Mouse (Mus musculus) ovary, postnatal 14 days (tissue): ENCODE data around the gene Sfswap.
A peak's percentile ranks its signal among the peaks of the same experiment; 100 is the strongest.

Source experiments
- DNase-seq: peaks from one replicate; pipeline ENCODE4 v3.0.0; 2022; ENCODE audit warnings: low spot score

Gene Sfswap

DNA sequence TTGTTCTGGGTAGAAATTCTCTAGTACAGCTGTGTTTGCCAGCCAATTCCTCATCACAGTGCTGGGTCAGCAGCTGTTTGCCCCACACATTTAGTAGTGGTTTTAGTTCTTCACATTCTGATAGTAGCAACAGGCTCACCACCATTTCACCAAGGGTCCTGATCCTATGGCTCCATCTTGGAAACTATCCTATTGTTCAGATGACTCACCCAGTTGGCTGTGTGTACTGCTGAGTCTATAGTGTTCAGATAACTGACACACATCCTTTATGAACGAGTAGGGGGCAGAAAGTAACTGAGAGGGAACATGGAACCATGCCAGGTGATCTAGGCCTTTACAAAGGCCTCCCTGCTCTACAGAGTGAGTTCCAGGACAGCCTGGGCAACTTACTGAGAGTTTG is 28.6 kb downstream of the Sfswap start:
- DNase-seq = no peak

DNA sequence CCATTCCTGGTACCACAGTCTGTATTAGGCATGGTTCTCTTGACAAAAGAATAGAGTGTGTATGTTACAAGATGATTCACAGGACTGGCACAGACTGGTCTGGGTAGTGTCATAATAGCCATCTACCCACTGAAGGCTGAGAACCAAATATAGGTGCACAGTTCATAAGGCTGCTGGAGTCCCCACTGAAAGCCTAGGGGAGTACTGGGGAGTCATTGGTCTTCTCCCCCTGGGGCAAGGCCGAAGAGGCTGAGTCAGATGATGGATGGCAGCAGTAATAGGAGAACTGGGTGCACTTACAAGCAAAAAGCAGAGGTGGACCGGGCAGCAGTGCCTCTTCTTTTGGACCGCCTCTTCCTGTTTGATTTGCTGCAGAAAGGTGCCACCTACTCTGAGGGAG is 32.7 kb downstream of the Sfswap start:
- DNase-seq = no peak

DNA sequence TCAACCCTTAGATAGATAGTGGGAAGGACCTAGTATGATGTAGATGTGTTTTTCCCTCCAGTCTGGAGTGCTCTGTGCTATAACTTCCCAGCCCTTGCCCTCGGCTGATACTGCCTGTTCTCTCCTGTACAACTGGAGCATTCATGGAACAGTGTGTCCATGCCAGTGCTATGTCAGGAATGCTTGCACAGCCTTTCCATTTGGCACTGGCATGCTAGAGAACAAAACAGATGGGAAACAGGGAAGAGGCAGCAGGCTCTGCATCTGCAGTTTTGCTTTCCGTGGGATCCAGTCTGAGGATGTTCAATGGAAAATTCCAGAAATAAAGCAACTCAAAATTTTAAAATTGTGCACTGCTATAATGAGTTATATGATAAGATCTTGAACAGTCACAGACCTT is 33.5 kb downstream of the Sfswap start:
- DNase-seq = no peak

DNA sequence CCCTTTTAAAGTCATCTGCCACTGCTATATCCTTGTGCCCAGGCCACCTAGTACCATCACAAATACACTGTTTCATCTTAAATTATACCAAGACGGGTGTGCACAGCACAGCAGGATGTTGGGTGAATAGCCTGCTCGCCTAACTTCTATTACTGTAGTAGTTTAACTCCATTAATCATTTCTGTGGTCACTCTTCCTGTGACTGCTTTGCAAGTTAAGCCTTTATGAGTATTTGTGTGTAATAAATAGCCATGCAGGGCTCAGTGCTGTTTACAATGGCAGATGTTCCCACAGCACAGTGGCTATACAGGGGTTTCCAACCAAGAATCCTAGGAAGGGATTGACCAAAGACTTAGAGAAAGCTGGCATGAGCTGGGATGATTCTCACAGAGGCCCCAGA is 34.0 kb downstream of the Sfswap start:
- DNase-seq = no peak

DNA sequence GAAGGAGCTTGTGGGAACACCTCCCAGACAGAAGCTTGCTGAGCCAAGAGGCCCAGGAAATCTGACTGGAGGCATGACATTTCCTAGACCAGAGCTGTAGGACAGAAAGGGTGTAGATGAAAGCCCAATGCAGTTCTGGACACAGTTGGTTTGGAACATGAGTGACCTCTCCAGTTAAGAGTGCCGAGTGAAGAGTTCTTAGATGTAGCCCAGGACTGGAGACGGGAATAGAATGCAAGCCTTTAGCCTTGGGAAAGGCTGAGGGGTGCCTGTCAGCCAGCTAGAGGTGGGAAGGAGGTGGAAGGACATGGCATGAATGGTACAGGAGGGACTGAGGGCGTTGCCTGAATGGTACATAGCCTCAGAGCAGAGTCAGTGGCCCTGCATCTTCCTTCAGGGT is 34.4 kb downstream of the Sfswap start:
- DNase-seq = no peak

DNA sequence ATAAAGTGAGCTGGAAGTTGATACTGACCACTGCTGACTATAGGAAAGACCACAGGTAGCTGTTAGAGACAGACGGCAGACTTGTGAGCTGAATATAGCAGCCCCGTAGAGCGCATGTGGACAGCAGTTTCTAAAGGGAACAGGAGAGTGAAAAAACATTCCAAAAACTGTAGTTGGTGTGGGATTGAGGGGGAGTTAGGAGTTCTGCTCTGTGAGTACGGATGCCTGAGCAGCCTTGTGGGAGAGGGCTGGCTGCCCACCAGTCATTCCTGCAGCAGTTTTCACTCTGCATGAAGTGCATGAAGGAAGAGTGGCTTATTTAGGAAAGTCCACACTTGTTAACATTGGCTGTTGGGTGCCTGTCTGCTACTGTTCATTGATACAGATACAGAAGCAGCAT is 37.8 kb downstream of the Sfswap start:
- no peak for DNase-seq

DNA sequence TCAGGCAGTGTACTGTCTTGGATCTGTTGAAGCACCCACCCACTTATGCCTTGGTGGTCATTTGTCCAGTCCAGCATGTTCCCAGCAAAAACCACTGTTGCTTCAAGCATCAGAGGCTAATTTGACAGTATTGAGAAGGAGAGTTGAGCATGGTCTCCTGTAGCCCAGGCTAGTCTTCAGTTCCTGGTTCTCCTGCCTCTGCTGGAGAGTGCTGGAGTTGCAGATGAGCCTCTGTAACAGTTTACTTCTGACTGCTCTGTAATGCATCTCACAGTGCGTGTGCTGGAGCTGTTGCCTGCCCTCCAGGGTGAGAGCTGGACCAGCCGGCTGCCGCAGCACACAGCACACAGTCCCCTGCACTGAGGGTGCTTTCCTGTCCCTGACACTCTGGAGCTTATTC is 41.2 kb downstream of the Sfswap start:
- no peak for DNase-seq

DNA sequence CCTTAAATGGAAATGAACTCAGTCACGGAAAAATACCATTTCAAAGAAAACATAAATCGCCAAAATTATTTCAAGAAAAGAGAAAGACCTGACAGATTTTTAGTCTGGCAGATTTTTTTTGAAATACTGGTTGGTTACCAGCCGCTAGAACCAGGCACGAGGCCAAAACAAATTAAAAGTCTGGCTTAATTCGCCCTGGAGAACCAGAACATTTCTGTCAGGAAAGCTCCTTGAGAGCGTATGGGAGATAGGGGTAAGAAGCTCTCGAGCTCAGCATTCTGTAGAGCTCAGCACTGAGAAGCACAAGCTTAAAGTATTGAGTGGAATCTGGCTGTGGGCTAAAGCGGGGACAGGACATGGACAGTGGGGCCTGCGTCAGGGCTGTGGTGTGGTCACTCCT is 44.8 kb downstream of the Sfswap start:
- DNase-seq = no peak

DNA sequence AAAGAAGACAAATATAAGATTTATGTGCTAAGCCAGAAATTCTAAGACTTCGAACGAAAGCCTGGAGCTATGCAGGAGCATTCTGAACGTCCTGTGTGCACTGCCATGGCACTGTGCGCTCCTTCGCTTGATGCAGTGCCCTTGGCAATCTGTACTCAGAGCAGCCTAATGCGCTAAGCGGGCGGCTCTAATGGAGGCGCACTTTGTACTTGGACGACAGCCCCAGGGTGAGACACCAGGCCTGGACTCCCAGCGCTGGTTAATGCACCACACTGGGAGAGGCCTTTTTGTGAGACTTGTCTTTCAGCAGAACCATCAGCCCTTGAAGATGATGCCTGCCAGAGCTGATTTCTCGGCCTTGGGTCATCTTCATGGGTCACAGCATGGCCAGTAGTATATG is 48.7 kb downstream of the Sfswap start:
- DNase-seq = no peak

DNA sequence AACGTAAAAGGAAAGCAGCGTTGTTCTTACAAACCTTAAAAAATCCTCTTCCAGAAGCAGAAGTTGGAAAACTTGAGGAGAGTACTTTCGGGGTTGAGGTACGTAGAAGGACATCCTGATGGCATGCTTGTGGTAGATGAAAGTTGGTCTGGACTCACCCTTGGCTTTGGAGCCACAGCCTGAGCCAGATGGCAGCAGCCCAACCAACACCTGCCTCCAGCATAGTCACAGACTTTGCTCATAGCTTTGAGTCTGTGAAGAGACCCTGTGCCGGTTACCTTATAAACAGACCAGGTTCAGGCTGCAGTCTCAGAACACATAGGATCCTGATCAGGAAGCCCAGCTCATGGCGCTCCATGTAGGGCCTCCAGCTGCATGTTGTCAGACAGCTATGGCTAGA is 49.8 kb downstream of the Sfswap start:
- DNase-seq = no peak

DNA sequence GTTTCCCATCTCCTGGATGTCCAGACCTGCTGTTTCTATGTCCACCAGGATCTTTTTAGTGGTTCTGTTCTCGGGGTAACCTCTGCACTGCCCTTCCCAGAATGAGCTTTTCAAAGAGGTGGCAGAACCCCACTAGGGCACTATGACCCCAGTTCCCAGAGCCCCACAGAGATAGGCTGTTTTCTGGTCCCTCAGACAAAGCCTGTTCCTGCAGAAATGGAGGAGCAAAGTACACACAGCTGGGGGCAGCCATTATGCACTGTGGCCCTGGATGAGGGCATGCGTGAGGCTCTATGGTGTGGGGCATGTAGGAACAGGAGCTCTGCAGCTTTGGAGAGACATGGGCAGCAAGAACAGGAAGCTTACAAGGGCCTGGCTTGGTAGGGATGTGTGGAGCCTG is 51.0 kb downstream of the Sfswap start:
- no peak for DNase-seq

DNA sequence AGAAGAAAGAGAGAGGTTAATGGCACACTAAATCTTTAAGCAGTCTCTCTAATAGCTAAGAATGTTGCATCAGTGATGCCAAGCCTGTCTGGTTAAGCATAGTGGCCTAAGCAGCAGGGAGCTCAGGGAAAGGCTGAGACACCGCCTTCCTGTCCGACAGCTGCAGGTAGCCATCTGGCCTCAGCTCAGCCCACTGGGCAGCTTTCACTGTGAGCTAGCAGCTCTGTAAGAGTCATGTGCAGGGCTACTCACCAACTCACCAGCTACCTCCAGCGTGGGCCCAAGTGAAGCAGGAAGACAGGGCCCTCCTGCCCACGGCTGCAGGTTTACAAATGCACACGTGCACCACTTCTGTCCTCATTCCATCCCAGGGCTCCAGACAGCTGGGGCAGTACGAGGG is 52.6 kb downstream of the Sfswap start:
- no peak for DNase-seq

DNA sequence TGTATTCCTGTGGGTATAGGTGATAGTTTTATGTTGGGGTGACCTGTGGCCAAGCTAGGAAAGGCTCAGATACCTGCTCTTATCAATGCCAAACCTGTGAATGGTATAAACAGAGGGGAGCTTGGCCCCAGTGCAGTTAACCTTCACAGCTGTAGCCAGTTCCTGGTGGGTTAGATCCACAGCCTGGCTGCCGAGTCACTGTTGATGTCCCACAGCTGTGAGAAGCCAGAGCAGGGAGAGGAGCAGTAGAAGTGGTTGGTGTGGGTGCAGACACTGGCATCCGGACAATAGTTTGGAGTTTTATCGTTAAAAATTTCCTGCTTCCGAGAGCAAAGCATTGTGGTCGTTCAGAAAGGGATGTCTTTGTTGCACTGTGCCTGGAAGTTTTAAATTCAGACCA is 57.6 kb downstream of the Sfswap start:
- DNase-seq = no peak

DNA sequence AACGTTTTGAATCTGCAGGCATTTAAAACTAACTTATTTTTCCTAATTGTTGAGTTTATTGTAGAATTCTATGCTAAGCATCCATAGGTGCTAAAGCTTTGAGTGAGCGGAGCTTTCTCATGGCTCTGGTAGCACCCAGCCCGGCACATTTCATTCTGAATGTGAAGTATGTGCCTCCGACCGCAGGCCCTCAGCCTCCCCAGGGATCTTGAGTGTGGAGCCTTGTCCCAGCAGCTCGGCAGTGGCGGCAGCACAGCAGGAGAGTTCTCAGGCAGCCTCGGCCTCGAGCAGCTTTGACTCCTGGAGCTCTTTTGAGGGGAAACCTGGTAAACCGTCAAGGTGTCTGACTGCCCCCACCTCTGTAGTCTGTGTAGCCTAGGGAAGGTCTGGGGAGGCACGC is 58.3 kb downstream of the Sfswap start:
- no peak for DNase-seq

DNA sequence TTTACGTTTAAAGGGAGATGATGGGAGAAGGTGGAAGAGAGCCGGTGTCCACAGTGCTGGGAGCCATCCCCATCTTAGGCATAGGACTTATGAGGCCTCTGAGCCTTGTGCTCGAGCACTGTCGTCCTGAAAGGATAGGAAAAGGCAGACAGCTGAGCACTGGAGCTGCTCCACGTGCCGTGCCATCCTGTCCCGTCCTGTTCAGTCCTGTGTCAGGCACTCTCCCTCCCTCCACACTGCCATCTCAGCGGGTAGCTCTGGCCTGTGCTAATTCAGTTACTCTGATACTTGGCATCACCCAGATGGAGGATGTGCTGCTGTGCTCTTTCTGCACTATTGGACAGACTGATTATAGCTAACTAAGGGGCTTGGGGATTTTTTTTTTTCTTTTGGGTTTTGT is 61.3 kb downstream of the Sfswap start:
- no peak for DNase-seq

DNA sequence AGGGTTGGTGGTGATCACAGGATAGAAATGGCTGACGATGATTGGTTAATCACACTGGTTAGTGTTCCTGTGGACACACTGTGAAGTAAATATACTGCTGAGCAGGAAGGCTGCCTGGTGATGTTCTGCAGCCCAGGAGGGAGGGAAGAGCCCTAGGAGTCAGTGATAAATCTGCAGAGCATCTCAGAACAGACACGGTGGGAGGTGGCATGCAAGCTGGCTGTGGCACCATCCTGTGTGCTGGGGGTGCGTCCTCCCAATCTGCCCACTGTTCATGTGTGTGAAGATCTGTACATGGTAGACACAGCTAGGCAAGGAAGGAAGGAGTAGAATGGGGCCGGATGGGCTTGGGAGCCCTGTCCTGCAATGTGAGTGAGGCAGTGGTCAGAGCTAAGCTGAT is 67.6 kb downstream of the Sfswap start:
- no peak for DNase-seq

DNA sequence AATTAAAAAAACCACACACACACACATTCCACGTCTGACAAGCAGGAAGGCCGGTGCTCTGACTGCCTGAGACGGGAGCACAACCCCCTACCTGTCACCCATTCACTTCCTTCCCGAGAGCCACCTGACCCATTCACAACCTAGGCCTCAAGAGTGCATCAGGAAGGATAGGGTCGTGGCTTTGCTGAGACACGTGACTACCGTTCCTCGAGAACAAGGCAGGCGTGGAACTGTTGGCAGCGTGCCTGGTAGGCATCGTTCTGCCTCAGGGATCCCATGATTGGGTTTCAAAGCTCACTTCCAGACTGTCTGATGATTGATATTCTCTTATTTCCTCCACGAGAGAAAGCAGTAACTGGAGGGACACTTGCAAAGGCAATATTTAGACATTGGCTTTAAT is 77.2 kb downstream of the Sfswap start:
- no peak for DNase-seq

DNA sequence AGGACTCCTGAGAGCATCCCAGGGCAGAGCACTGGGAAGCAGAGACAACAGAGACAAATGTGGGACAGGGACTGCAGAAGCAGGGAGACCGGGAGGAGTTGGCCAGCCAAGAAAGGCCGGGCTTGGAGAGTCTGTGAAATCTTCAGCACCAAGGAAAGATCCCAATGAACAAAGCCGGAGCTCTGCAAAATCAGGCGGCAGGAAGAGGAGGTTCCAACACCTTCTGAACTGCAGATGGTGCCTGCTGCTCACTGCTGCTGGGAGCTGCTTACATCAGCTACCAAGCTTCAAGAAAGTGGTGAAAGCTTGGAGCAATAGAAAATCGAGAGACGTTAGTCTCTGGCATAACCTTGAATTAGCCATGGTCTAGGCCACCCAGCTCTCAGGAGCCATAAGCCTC is 79.0 kb downstream of the Sfswap start:
- no peak for DNase-seq

DNA sequence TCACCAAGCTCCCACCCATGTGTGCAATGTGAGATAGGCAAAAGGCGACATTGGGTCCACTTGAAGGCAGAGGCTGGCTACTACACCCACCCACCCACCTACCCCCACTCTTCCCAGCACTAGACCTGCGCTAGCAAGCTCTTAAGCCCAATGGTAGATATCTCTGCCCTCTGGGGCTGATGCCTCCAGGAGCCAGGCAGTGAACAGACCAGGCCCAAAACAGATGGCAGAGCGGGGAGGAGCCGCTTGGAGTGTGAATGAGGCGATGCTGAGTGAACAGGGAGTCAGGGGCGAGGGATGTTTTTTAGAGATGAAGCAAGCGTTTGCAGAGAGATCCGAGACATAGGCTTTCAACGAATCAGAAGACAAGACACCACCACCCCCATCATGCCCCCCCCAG is 79.6 kb downstream of the Sfswap start:
- no peak for DNase-seq

DNA sequence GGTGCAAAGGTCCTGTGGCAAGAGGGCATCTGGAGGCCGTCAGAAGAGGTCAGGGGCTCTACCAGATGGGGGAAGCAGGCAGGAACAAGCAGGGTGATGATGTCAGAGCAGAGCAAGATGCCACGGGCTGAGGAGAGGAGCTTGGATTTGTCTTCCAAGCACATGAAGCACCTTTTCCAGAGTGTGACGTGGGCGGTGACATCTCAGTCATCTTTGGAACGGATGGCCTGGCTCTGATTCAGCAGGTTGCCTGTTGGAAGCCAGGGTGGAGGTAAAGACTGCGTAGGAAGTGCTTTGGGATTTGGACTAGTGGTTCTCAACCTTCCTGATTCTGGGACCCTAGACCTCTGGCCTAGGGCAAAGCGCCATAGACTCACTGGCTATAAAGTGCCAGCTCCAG is 80.0 kb downstream of the Sfswap start:
- DNase-seq = no peak

DNA sequence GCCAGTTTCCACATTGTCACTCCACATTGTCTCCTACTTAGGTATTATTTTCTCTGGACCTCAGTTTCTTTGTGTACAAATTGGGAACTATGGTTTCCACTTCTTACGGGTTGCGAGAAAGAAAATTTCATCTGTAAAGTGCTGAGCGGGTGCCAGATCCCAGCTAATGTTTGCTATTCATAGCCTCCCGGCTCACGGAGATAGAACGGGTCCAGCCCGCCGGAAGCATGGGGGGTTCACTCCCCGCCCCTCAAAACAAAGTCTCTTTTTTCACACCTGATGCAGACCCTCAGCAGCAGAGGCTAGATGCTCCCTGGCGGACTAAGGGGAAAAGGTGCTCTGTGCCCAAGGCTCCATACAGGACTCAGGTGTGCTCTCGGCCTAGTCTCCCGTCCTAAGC is 82.3 kb downstream of the Sfswap start:
- no peak for DNase-seq

DNA sequence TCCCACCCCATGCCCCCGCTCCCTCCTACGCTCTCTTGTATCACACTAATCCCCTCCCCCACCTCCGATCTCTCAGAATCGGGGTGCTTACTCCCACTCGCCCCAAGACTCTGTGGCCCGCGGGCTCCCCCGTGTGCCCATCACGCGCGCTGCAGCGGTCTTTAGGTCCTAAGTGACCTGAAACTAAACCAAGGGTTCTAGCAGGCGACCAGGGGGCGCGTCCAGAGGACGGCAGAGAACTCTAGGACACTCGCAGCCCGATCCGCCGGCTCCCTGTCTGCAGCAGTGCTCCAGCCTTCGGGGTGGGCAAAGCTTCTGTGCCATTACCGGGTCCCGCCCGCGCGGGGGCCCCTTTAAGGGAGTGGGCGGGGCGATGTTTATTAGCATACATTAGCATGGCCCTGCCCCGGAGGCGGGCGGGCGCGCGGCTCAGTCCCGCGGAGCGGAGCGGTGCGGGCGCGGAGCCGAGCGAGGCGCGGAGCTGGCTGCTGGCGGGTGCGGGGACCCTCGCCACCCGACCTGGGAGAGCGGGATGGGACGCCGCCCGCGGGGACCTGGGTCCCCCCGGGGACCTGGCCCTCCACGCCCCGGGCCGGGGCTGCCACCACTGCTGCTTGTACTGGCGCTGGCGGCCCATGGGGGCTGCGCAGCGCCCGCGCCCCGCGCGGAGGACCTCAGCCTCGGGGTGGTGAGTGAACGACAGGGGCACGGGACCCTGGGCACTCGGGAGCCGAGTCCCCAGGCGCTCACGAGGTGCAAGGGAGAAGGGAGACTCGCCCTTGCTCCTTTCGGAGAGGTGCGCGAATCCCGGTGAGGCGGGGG is 83.0 kb downstream of the Sfswap start, which contains the start of gene Mmp17:
Mmp17 (plus strand) TSS at position 409 of the 822 bp plus-strand sequence.
- peak; percentile 76 for DNase-seq

DNA sequence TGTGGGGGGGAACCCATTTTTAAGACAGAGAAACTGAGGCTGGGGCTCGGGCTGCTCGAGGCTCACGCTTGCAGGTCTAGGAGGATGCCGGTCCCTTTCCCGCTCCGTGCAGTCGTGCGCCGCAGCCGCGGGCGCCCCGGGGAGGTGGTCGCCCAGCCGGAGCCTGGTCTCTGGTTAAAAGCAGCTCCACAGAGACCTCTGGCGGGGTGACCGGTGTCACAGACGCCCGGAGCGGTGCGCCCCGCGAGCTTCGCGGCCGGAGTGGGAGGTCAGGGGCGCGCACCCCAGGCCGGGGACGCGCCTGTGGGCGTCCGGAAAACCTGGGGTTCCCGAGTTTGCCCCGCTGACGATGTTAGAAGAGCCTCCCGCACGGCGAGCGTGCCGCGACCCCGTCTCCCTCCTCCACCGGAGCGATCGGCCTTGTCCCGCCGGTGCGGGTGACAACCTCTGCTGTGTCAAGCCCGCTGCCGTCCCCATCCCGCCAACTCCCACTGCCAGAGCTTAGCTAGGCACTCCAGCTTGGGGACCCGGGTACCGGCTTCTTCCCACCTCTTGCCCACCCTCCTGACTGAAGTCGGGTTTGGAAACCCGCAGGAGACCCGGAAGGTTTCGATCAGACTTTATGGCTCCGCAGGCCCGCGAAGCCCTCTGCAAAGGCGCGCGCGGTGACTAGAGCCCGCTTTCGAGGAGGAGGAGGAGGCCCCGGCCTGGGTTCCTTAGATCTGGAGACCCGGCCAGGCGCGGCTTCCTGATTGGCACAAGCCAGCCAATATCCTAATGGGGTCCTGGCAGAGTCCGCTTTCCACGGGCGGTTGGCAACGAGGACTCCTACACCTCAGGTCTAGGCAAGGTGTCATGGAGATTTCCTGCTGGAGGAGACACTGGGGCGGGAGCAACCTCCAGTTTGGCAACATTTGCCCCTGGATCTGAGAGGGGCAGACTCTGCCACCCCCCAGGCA is 83.8 kb downstream of the Sfswap start:
- no peak for DNase-seq
